Mouse (Mus musculus) frontal cortex, postnatal 25 days (tissue): ENCODE data around the gene Fbln1.

Experiments used
- DNase-seq, 2 experiments: peaks; one replicate each; pipeline ENCODE4 v3.0.0; 2022; ENCODE audit warnings: low spot score in 2 of 2

The Fbln1 gene

GRCm38 (mm10) chr15:85206703-85207075 lies 940 bp downstream of the Fbln1 start:
- no peak for DNase-seq

GRCm38 (mm10) chr15:85207081-85207480 lies 1.3 kb downstream of the Fbln1 start:
- DNase-seq: no peak

- DNase-seq: no peak
Measured at GRCm38 (mm10) chr15:85207763-85208162, 2.0 kb downstream of the Fbln1 start.

- DNase-seq: no peak
Measured at GRCm38 (mm10) chr15:85208332-85208731, 2.6 kb downstream of the Fbln1 start.

GRCm38 (mm10) chr15:85209341-85209740 lies 3.6 kb downstream of the Fbln1 start:
- DNase-seq: no peak

- no peak for DNase-seq
Measured at GRCm38 (mm10) chr15:85210686-85211085, 4.9 kb downstream of the Fbln1 start.

GRCm38 (mm10) chr15:85211101-85211760 lies 5.5 kb downstream of the Fbln1 start:
- no peak for DNase-seq

- no peak for DNase-seq
Measured at GRCm38 (mm10) chr15:85216069-85216813, 10.5 kb downstream of the Fbln1 start.

GRCm38 (mm10) chr15:85218617-85219265 lies 13.0 kb downstream of the Fbln1 start:
- DNase-seq: no peak

GRCm38 (mm10) chr15:85220371-85220770 lies 14.6 kb downstream of the Fbln1 start:
- no peak for DNase-seq

- no peak for DNase-seq
Measured at GRCm38 (mm10) chr15:85221115-85221854, 15.5 kb downstream of the Fbln1 start.

- DNase-seq: no peak
Measured at GRCm38 (mm10) chr15:85225693-85226092, 19.9 kb downstream of the Fbln1 start.

GRCm38 (mm10) chr15:85226841-85227240 lies 21.1 kb downstream of the Fbln1 start:
- DNase-seq: no peak

- DNase-seq: no peak
Measured at GRCm38 (mm10) chr15:85228568-85228967, 22.8 kb downstream of the Fbln1 start.

GRCm38 (mm10) chr15:85229960-85230535 lies 24.3 kb downstream of the Fbln1 start:
- no peak for DNase-seq

- no peak for DNase-seq
Measured at GRCm38 (mm10) chr15:85230613-85231012, 24.9 kb downstream of the Fbln1 start.

- DNase-seq: peak in 1 of 2 experiments; percentile 20
Measured at GRCm38 (mm10) chr15:85231443-85232255, 25.9 kb downstream of the Fbln1 start.

GRCm38 (mm10) chr15:85232256-85232535 lies 26.4 kb downstream of the Fbln1 start:
- DNase-seq: no peak

GRCm38 (mm10) chr15:85232543-85233250 lies 26.9 kb downstream of the Fbln1 start:
- no peak for DNase-seq

GRCm38 (mm10) chr15:85233251-85233611 lies 27.5 kb downstream of the Fbln1 start:
- no peak for DNase-seq

GRCm38 (mm10) chr15:85233690-85234089 lies 27.9 kb downstream of the Fbln1 start:
- no peak for DNase-seq
